Mouse (Mus musculus) cerebellum, adult 2 months (tissue): Measurements from ENCODE around the gene Mns1. TPM values are rescaled to one million over a fixed set of nuclear protein-coding genes. Genes with fewer than 3 reads are reported as not detected.

ENCODE experiments used
- DNase-seq, 2 experiments: peaks; one replicate each; pipeline ENCODE4 v3.0.0; 2021
- H3K27ac ChIP-seq: fragments of 200-500 bp; 2 replicates; pipeline ENCODE4 v1.5.1; 2012; ENCODE audit warnings: low read length, control low read depth, inconsistent platforms; ENCODE audit not compliant: insufficient read depth
- H3K27me3 ChIP-seq: fragments of 200-500 bp; 2 replicates; pipeline ENCODE4 v1.6.1; 2012; ENCODE audit warnings: inconsistent platforms, mild to moderate bottlenecking, low read length, moderate library complexity; ENCODE audit not compliant: control insufficient read depth, insufficient read depth
- H3K4me1 ChIP-seq: fragments of 200-500 bp; 2 replicates; pipeline ENCODE4 v1.6.1; 2011; ENCODE audit warnings: low read length; ENCODE audit not compliant: control insufficient read depth, insufficient read depth
- H3K4me3 ChIP-seq: fragments of 200-500 bp; replicated peaks from 2 replicates; pipeline ENCODE3; 2011; ENCODE audit warnings: mild to moderate bottlenecking, low read depth, low read length, control low read depth; ENCODE audit not compliant: insufficient read depth
- CTCF ChIP-seq: fragments of 200-500 bp; IDR thresholded peaks from 2 replicates; pipeline ENCODE4 v1.5.1; 2011; ENCODE audit warnings: low read depth, mild to moderate bottlenecking, control low read depth, low read length, moderate library complexity, borderline replicate concordance; ENCODE audit not compliant: insufficient read depth
- POLR2A ChIP-seq: fragments of 200-500 bp; IDR thresholded peaks from 2 replicates; pipeline ENCODE4 v1.6.1; 2011; ENCODE audit warnings: low read length, control low read depth, borderline replicate concordance; ENCODE audit not compliant: insufficient read depth
- WGBS: fragments of 180-500 bp; shearing (Covaris S2); methylation state at CpG from one replicate; pipeline ENCODE4 v1.1.7; 2018; 5-methylcytosine and 5-hydroxymethylcytosine counted together
- polyA plus RNA-seq: library from polyadenylated mRNA; depleted of rRNA; stranded (reverse); fragments of >200 nt; gene quantifications from 2 replicates; pipeline ENCODE4 v1.2.3, GENCODE M21; 2012

The Mns1 gene
- polyA plus RNA-seq, 1 experiment, result 1.4 TPM

DNA sequence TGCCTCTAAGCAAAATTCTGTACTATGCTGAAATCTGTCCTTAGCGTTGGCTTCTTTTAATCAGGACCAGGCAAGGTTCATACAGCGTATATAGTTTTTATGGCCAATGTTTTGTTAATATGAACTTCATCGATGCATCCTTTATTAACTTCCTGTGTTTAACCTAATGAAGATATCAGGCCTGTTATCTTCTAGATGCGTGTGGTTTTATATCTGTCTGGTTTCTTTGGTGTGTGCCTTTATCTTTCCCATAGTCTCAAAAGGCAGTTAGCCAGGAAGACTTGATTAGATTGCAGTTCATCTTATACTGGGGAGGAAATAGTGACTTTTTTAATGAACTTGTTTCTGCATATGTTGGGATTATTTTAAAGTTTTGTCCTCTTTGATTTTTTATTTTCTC, 2.5 kb downstream of the Mns1 start:
- WGBS, result 96% methylated on average over 4 of the region's 4 CpGs
- TF ChIP-seq POLR2A, result no peak
- TF ChIP-seq CTCF, result no peak
- no peak overlapping the region for H3K27ac ChIP-seq
- no peak for DNase-seq
- no peak overlapping the region for H3K4me3 ChIP-seq
- no peaks in the 10 kb centered on the region for H3K27me3 ChIP-seq
- H3K4me1 ChIP-seq, result peaks cover 3% of the 10 kb centered on the region; the same call in 1 of the 2 replicates

DNA sequence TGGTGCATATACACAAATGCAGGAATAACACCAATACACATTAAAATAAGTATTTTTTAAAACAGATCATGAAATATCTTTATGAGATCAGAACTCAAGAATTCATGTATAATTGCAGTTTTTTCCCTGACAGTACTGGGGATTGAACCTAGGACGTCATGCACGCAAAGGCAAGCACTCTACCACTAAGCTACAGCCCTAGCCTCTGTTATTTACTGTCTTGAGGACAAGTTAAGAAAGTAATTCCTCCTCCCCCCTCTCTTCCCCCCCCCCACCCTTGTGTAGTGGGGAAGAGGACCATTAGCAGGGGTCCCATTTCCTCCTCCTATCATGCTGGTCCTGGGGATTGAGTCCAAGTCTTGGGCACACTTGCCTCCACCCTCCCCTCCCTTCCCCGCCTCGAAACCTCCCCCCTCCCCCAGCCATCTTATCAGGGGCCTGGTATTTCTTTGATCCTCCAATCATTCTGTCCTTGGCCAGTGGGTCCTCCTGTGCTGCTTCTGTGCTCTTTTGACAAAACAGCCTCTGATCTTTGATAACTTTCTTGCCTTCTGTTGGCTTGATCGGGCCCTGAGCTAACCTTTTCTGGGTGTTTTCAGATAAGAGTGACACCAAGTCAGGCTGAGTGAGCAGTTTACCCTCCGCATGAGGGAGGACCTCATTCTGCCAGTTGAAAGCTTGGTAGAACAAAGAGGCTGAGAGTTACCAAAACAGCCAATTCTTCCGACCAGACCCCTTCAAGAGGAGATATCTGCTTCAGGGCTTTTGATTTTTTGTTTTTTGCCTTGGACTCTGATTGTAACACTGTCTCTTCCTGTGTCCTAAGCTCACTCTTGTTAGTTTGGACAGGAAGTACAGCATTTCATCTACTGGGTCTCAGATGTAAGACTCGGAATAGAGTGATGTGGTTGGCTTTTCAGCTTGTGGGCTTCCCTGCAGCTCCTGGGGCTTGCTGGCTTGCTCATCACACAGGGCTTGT, 3.4 kb downstream of the Mns1 start:
- H3K4me3 ChIP-seq, result no peak overlapping the region
- WGBS, result 85% methylated on average over 8 of the region's 8 CpGs
- no peak overlapping the region for H3K27ac ChIP-seq
- TF ChIP-seq POLR2A (no peak), CTCF (no peak)
- H3K4me1 ChIP-seq, result peaks cover 3% of the 10 kb centered on the region; the same call in 1 of the 2 replicates
- H3K27me3 ChIP-seq, result no peaks in the 10 kb centered on the region
- DNase-seq, result no peak

DNA sequence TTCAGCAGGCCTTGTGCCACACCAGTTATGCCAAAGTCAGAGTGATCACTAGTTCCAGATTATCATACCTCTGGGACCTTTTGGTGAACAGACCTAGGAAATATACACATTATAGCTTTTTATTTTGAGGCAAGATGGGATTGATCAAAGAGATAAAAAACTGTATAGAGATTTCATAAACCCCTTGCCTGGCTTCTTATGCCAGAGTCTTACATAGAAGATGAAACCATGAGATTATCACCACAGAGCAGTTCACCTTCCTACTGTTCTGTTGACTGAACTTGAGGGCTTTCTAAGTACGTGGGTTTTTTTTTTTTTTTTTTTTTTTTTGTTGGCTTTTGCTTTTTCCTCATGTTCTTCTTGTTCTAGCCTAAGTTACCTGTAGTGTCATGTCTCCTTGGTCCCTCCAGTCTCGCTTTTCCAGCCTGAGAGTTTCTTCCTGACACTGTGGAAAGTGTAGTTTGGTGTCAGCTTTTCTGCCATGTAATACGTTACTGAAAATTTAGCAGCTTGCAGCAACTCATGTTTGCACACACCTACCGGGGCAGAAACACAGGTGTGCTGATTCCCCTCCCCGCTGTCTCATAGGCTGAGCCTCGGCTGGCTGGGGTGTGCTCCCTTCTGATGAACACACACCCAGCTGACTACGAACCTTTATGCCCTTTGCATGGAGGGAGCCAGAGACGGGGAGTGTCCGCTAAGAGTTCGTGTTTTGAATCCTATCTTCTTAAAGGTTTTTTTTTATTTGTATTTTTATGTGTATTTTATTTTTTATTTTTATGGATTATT, 4.3 kb downstream of the Mns1 start:
- peaks cover 3% of the 10 kb centered on the region; the same call in 1 of the 2 replicates for H3K4me1 ChIP-seq
- 90% methylated on average over 10 of the region's 10 CpGs for WGBS
- H3K27ac ChIP-seq, result no peak overlapping the region
- no peak overlapping the region for H3K4me3 ChIP-seq
- TF ChIP-seq POLR2A (no peak), CTCF (no peak)
- no peaks in the 10 kb centered on the region for H3K27me3 ChIP-seq
- no peak for DNase-seq

DNA sequence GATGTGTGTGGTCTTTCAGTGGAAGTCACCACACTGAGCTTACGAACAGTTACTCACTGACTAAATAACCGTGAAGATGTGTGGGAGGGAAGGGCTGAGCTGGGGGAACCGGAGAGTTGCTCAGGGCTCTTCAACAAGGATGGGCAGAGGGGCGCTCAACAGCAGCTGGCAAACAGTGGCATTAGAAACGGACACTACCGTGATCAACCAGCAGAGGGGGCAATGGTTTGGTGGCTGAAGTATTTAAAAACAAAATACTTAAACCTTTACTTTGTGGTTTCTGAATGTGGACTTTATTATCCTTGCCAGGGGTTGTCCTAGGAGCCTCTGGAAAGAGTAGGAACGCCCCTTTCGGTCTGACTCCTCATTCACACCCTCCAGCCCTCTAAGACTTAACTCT, 10.2 kb downstream of the Mns1 start:
- DNase-seq, result peak in 1 of 2 experiments; percentile 21
- Histone ChIP-seq H3K4me3 (no peak overlapping the region), H3K4me1 (no peaks in the 10 kb centered on the region), H3K27ac (no peak overlapping the region), H3K27me3 (no peaks in the 10 kb centered on the region)
- 35% methylated on average over 8 of the region's 8 CpGs for WGBS
- no peak for TF ChIP-seq POLR2A
- peak; percentile 46; the same call in 1 of the 2 replicates for TF ChIP-seq CTCF

DNA sequence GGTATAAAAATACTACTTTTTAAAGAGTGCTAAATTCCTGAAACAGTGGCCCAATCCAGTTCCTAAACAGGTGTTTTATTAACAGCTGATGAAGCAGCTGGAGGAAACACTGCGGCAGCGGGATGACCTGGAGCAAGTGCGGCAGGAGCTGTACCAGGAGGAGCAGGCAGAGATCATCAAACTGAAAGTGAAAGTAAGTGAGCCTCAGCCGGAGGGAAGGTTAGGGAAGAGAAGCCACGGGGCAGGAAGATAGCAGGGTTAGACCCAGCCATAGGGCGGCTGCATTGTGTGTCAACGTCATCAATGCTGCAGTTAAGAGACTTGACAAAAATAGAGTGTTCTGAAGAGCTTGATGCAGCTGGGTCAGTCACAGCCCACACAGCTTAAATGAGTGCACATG, 11.6 kb downstream of the Mns1 start:
- no peak for DNase-seq
- 83% methylated on average over 7 of the region's 7 CpGs for WGBS
- no peak for TF ChIP-seq CTCF
- TF ChIP-seq POLR2A, result no peak
- H3K4me3 ChIP-seq, result no peak overlapping the region
- no peaks in the 10 kb centered on the region for H3K27me3 ChIP-seq
- H3K4me1 ChIP-seq, result no peaks in the 10 kb centered on the region
- H3K27ac ChIP-seq, result no peak overlapping the region

DNA sequence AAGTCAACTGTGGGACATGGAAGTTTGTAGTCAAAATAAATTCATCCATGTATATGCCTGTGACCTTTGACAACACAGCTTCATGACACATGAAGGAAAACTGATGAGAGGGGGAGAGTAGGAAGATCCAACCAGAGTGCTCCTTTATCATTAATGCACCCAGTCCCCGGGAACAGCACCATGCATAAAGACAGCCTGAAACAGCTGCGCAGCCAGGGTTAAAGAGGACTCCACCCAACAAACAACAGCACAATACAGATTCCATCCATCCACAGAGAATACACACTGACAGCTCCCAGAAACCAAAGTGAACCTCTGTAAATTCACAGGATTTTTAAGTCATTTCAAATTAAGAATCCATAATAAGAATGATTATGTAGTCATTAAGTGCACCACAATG, 12.0 kb downstream of the Mns1 start:
- TF ChIP-seq POLR2A (no peak), CTCF (no peak)
- Histone ChIP-seq H3K4me3 (no peak overlapping the region), H3K4me1 (no peaks in the 10 kb centered on the region), H3K27me3 (no peaks in the 10 kb centered on the region), H3K27ac (no peak overlapping the region)
- no peak for DNase-seq
- 91% methylated on average over 2 of the region's 2 CpGs for WGBS

DNA sequence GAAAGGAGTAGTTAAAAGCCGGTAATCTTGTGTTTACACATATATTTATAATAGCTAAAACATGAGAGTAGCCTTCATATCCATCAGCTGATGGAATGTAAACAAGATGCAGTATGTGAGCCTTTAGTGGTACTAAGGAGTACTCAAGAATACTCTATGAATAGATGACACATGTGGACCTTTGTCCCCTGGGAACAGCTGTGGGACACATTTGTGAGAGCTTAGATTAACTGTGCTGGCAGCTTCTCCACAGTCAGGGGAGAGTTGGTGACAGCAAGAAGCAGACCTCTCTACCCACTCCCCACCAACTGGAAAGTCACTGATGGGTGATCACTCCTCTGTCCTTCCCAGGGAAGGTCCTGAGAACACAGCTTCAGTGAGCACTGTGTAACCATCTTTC, 12.6 kb downstream of the Mns1 start:
- WGBS, result 96% methylated on average over 1 of the region's 1 CpGs
- no peaks in the 10 kb centered on the region for H3K27me3 ChIP-seq
- no peak overlapping the region for H3K4me3 ChIP-seq
- no peaks in the 10 kb centered on the region for H3K4me1 ChIP-seq
- TF ChIP-seq POLR2A (no peak), CTCF (no peak)
- no peak for DNase-seq
- H3K27ac ChIP-seq, result no peak overlapping the region
